Mouse (Mus musculus) frontal cortex, adult 2 months (tissue): ENCODE measurements around the gene 2010111I01Rik. TPM values are rescaled to one million over a fixed set of nuclear protein-coding genes. Genes with fewer than 3 reads are reported as not detected.
"Not testable (repeated sequence)": the region's sequence is repeated elsewhere in the genome, so short reads cannot be mapped to it uniquely, and the experiment has no call there.

Experiments
- DNase-seq, 2 experiments: peaks; one replicate each; pipeline ENCODE4 v3.0.0; 2022; ENCODE audit warnings: low spot score in 1 of 2; ENCODE audit errors: extremely low spot score in 1 of 2
- polyA plus RNA-seq: library from polyadenylated mRNA; depleted of rRNA; stranded (reverse); fragments of >200 nt; gene quantifications from 2 replicates; pipeline ENCODE4 v1.2.3, GENCODE M21; 2012; rRNA removed

Gene 2010111I01Rik
- polyA plus RNA-seq: 92.7 and 95.5 TPM in 2 replicates

DNA sequence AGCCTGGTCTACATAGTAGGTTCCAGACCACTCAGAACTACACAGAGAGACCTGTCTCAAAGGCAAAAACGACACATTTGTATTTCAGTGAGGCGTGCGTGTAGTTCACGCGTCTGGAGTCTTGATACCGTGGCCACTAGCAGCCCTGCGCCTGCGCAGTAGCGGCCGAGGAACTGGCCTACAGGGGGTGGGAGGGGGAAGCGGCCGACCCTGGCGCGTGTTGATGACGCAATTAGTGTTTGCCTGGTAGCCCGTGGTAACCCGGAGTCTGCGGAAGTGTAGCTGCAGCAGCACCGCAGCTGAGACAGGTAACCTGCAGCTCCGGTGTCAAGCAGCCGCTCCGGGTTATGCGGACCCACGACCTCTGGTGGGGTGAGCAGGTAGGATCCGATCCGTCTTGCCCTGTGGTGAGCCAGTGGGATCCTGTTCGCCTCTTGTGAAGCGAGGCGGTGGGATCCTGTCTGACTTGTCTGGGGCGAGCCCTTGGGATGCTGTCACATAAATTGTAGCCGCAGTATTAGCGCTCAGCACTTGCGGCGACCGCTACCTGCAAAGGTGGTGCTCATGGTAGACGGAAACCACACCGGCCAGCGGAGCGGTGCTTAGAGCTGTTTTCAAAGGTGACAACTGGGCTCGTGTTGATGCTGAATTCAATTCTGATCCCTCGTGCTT is at the start of gene 2010111I01Rik:
TSS of gene 2010111I01Rik (plus strand) at position 254 of the 672 bp plus-strand sequence.
- peak; percentile 94 to 98 for DNase-seq

DNA sequence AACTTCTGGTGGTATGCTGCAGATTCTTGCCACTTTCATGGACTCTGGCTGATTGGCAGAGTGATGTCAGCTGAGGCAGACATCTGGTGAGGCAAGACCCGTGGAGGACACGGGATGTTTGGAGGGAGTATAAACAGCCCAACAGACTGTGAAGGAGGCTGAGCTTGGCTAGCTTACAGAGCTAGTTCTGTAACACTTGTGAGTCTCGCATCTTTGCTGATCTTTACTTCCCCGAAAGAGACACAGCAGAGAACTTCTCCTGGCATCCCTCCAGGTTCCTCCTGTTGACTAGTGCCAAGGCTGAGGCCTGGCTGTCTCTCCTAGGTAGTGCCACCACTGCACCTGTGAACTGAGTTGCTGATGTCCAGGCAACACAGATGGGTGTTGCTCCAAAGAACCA is 48.0 kb upstream of the 2010111I01Rik start:
- no peak for DNase-seq

DNA sequence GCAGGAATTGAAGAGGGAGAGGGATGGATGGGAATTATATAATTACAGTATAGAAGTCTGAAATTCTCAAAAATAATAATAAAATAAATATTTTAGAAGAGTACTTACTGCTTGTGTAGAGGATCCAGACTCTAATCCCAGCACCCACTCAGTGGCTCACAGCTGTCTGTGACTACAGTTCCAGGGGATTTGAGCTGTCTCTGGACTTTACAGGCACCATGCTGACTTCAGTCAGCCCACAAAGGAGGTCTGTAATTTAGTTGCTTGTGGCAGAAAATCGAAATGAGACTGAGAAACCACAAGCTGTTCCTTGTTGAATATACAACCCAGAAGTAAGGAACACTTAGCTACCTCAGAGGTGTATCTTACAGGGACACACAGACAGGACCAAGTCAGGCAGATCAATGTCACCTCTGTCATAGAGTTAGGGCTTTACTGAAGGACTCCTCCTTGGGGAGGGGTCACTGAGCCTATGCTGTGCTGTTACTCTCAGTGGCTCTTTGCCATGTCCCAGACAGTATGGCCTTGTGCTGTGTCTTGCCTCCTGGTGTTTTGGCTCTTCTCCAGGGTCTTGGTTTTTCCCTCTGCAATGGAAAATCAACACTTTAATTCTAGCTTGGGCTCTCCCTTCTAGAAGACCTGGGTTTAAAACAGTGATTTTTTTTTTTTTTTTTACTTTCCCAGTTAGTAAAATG is 47.1 kb upstream of the 2010111I01Rik start:
- no peak for DNase-seq

DNA sequence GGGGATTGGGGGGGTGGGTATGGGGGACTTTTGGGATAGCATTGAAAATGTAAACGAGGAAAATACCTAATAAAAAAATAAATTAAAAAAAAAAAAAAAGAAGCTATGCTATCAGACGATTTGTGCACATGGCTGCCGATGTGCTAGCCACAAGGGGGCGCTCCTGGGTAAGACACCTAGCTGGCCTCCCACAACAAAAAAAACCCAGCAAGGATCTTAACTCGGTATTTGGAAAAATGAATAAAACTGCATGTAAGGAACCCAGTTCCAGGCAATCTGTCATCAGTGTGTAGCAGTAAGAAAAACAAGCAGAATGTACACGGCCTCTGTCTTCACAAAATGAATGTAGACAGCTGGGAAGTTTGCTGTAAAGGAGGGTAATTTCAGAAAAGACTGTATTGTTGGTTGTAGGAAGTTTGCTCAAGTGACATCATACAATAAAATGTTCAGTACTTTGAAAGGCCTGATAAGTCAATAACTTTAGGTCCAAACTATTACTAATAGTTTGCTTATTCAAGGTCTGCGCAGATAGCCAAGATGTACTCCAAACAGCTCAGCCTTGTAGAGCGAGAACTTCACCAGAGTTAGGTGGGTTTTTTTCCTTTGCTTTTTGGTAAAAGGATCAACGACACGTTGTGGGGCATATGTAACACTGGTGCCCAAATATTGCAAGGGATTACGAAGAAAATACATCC is 44.9 kb upstream of the 2010111I01Rik start:
- DNase-seq: peak; percentile 51 to 90

DNA sequence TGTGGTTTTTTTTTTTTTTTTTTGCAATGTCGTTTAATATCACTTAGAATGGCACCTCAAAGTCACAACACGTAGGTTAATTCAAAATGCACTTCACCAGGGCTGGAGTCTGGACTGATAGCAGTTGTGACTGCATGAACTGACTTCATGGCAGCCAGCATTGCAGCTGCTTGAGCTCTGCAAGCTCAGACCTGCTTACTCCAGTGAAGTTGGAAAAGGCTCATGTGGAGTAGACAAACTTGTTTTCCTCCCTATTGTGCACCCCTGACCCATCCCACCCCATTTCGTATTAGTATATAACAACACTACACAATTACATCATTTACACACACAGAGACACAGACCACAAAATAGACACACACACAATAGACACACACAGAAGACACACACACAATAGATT is 42.0 kb upstream of the 2010111I01Rik start:
- DNase-seq: no peak

DNA sequence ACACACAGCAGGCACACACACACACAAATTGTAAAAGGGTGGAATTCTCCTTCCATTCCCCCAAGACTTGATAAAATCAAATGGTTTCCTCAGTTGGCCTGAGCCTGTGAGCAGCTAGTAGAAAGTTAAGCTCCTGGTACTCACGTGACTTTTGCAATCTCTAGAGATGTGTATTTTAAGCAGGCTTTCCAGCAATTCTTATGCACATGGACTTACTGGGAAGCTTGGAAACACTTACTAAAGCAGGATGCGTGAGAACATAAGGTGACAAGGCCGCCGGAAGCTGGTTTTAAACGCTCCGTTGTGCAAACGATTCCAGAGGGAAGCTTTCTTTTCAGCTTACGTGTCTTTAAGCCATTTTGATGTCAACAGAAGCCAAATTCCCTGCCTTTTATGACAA is 41.5 kb upstream of the 2010111I01Rik start:
- no peak for DNase-seq

- DNase-seq: peak in 1 of 2 experiments; percentile 74
Observed at GRCm38 (mm10) chr13:62926479-62926878, 38.2 kb upstream of the 2010111I01Rik start.

- DNase-seq: no peak
Observed at GRCm38 (mm10) chr13:62927470-62927869, 37.2 kb upstream of the 2010111I01Rik start.

- not testable (repeated sequence) for DNase-seq
Observed at GRCm38 (mm10) chr13:62929144-62929543, 35.5 kb upstream of the 2010111I01Rik start.

- no peak for DNase-seq
Observed at GRCm38 (mm10) chr13:62929766-62930389, 34.8 kb upstream of the 2010111I01Rik start.

- no peak for DNase-seq
Observed at GRCm38 (mm10) chr13:62932452-62932851, 32.2 kb upstream of the 2010111I01Rik start.

DNA sequence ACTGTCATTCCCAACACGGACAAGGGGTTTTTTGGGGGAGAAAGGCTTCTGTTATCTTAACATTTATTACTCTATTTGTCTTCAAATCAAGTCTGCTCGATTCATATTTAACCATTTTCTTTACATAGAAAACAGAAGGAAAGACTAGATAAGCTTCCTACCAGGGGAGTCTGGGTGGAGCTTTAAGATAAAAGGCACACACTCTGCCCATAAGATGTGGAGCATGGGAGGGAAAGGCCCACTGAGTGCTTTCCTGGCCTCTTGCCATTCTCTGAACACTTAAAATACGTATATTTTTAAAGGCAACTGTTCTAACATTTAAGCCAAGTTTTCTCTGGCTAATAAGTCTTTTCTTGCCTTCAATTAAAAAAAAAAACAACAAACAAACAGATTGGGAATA is 25.3 kb upstream of the 2010111I01Rik start:
- DNase-seq: no peak

- DNase-seq: no peak
Observed at GRCm38 (mm10) chr13:62939797-62940196, 24.9 kb upstream of the 2010111I01Rik start.

GRCm38 (mm10) chr13:62940721-62941120 is 24.0 kb upstream of the 2010111I01Rik start:
- DNase-seq: peak; percentile 62 to 75

DNA sequence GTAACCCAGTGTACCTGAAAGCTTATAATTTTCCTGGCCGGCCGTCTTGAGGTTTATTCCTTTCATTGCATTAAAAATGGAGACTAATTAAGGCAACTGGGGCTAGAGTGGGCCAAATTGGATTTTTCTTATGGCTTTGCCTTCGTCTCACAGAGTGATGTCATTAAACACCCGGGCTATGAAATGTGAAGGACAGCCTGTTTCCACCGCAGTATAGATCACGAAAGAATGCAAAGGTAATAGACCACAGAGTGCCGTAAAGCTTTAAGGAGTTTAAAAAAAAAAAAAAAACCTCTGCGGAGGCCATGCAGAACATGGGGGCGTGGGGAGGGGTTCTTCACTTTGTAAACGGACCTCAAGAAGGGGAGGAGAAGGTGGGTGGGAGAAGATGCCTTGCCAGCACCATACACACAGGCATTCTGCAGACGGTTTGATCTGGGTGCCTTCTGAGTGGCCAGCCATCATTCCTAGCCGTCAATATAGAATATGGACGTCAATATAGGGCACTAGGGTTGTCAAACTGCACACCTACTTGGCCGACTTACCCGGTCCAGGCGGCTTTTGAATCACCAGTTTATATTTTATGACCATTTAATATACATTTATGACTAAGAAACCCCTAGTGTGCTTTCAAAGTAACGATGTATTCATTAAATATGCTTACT is 23.2 kb upstream of the 2010111I01Rik start:
- DNase-seq: no peak

DNA sequence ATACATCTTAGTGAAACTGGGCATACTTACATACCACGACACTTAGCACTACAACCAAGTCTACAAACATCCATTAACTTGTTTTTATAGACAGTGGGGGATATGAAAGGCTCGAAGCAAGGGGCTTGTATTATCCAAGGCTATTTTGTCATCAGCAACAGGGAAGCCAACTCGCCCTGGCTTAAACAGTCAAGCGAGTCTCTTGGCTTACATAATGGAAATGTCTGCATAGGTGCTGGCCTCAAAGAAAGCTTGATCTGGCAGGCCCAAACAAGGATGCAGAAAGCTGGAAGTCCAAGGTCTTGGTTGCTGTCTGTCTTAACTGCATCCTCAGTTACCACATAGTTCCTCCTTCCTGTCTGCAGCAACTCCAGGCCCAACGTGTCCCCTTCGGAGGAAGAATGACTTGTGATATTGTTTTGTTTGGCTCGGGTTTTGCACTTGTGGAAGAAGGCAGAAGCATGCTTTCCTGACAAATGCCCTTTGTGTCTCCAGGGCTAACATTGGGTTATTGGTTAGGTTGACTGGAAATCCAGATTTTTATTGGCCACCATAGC is 21.3 kb upstream of the 2010111I01Rik start:
- DNase-seq: no peak

DNA sequence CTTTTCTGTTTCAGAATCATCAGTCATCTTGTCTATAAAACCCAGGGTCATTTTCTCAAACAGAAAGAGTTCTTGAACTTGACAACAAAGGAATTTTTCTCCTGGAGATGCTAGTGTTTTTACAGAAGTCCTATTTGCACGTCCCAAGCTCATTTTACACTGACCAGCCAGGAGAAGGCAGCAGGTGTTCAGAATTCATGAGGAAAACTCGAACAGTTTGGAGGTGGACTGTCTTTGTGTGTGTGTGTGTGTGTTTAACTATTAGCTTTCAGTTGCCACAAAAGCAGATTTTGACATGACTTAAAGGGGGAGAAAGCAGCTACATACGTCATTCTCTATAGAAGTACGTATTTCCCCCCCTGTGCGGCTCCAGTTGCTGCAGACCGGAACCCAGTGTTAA is 20.6 kb upstream of the 2010111I01Rik start:
- no peak for DNase-seq

DNA sequence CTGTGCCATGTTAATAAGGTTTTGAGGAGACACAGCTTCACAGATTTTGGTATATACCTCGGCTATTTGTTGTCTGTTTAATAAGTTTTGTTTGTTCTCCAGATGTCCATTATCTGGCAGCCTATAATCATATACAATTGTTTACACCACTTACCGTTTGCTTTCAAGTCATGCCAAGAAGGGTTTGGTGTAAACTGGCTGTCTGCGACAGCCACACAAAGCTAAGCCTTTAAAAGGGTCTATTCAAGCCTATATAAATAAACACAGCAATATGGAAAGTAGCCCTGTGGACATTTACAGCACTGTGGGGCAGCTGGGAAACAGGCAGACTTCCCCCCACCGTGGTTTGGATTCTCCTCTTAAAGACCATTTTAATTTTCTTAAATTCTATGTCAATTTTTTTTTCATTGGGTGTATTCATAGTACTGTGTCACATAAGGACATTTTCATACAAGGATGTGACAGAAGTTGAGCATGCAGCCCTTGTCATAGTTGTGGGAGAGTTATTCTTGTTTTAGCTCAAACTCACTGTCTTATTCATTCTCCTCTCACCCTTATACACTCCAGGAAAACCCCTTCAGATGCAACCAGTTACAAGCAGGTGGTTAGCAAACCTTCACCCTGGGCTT is 15.0 kb upstream of the 2010111I01Rik start:
- DNase-seq: no peak

GRCm38 (mm10) chr13:62951606-62952005 is 13.1 kb upstream of the 2010111I01Rik start:
- no peak for DNase-seq

DNA sequence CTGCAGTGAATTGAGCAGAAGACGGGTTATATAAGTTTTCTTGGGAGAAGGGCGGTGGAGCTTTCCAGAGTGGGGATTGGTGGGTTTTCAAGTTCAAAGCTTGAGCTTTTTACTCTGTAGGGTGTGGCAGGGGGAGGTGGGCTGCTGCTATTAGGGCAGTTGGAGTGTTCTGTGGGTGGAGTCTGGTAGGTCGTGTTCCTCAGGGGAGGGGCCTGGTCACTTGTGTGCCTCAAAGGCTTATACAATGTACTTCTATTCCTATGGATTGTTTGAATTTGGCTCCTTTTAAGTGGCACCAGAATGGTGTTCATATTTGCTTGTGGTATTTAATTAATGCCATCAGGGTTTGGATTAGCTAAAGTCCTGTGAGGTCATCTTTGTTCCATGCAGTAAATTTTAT is 12.6 kb upstream of the 2010111I01Rik start:
- DNase-seq: no peak
